Mouse (Mus musculus): ENCODE data around the gene Prkn. TPM values are rescaled to one million over a fixed set of nuclear protein-coding genes. Genes with fewer than 3 reads are reported as not detected.

Gene Prkn
- polyA plus RNA-seq, 1 experiment: 21.7 TPM

DNA sequence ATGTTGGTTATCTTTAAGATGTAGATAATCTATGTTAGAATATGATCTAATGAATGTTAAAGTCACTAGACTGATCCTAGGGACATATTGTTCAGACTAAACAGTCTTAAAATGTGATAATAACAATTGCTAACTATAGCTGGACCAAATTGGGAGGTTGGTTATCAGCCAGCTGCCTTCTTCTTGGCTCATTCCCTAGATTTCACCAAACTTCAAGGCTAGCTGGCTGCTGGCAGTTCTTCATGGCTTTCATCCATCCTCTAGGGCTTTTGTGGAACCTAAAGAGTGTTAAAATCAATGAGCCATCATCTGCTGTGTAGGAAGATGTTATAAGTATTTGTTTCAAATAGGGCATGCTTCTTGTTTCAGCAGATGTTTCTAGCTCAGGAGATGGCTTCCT is 431.7 kb downstream of the Prkn start:
- TF ChIP-seq CTCF (IDR thresholded peaks at IDR 0.05; ENCODE audit: extremely low read depth, insufficient read depth, low read length) (no peak), POLR2A (IDR thresholded peaks at IDR 0.05; ENCODE audit: extremely low read depth, insufficient read depth, low read length) (no peak)
- Histone ChIP-seq H3K27ac (ENCODE audit: insufficient read depth, low read length) (no peak overlapping the region), H3K4me3 (ENCODE audit: insufficient read depth, low read length) (no peak overlapping the region), H3K4me1 (ENCODE audit: control insufficient read depth, insufficient read depth, low read length) (0 out of 2 replicates have a peak, but pooled peaks cover 2% of the 10 kb centered on the region)

- Histone ChIP-seq H3K4me1 (ENCODE audit: control insufficient read depth, insufficient read depth, low read length) (no peaks in the 10 kb centered on the region), H3K27ac (ENCODE audit: insufficient read depth, low read length) (no peak overlapping the region), H3K4me3 (ENCODE audit: insufficient read depth, low read length) (no peak overlapping the region)
- TF ChIP-seq POLR2A (IDR thresholded peaks at IDR 0.05; ENCODE audit: extremely low read depth, insufficient read depth, low read length): no peak
Measured at GRCm38 (mm10) chr17:11284246-11284645, 444.1 kb downstream of the Prkn start.

- TF ChIP-seq POLR2A (IDR thresholded peaks at IDR 0.05; ENCODE audit: extremely low read depth, insufficient read depth, low read length) (no peak), CTCF (IDR thresholded peaks at IDR 0.05; ENCODE audit: extremely low read depth, insufficient read depth, low read length) (no peak)
- Histone ChIP-seq H3K27ac (ENCODE audit: insufficient read depth, low read length) (no peak overlapping the region), H3K4me3 (ENCODE audit: insufficient read depth, low read length) (no peak overlapping the region), H3K4me1 (ENCODE audit: control insufficient read depth, insufficient read depth, low read length) (no peaks in the 10 kb centered on the region)
Measured at GRCm38 (mm10) chr17:11290183-11290582, 450.0 kb downstream of the Prkn start.

GRCm38 (mm10) chr17:11303116-11303515 is 462.9 kb downstream of the Prkn start:
- Histone ChIP-seq H3K4me1 (ENCODE audit: control insufficient read depth, insufficient read depth, low read length) (peaks cover 2% of the 10 kb centered on the region; the same call in 1 of the 2 replicates), H3K27ac (ENCODE audit: insufficient read depth, low read length) (no peak overlapping the region), H3K4me3 (ENCODE audit: insufficient read depth, low read length) (no peak overlapping the region)
- no peak for TF ChIP-seq POLR2A (IDR thresholded peaks at IDR 0.05; ENCODE audit: extremely low read depth, insufficient read depth, low read length)
- no peak for TF ChIP-seq CTCF (IDR thresholded peaks at IDR 0.05; ENCODE audit: extremely low read depth, insufficient read depth, low read length)

GRCm38 (mm10) chr17:11309843-11310242 is 469.7 kb downstream of the Prkn start:
- TF ChIP-seq CTCF (IDR thresholded peaks at IDR 0.05; ENCODE audit: extremely low read depth, insufficient read depth, low read length) (no peak), POLR2A (IDR thresholded peaks at IDR 0.05; ENCODE audit: extremely low read depth, insufficient read depth, low read length) (no peak)
- Histone ChIP-seq H3K4me1 (ENCODE audit: control insufficient read depth, insufficient read depth, low read length) (no peaks in the 10 kb centered on the region), H3K4me3 (ENCODE audit: insufficient read depth, low read length) (no peak overlapping the region), H3K27ac (ENCODE audit: insufficient read depth, low read length) (no peak overlapping the region)

DNA sequence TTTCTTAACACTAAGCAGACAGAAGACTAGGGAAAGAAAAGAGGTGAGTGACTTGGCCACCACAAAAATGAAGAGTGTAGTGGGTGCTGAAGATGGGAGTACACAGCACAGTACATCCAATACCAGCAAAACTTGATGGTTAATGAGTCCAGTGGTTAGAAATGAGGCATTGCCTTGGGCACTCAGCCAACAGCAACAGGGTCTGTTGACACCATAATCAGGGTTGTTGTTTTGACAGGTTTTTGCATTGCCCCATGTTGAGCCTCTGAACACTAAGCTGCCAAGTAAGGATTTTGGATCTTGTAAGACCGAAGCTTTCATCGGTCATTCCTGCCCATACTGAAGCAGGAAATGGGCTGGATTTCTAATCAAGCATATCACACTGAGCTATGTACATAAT is 474.0 kb downstream of the Prkn start:
- no peak overlapping the region for H3K27ac ChIP-seq (ENCODE audit: insufficient read depth, low read length)
- TF ChIP-seq CTCF (IDR thresholded peaks at IDR 0.05; ENCODE audit: extremely low read depth, insufficient read depth, low read length) (no peak), POLR2A (IDR thresholded peaks at IDR 0.05; ENCODE audit: extremely low read depth, insufficient read depth, low read length) (no peak)
- no peak overlapping the region for H3K4me3 ChIP-seq (ENCODE audit: insufficient read depth, low read length)
- no peaks in the 10 kb centered on the region; the same call in 1 of the 2 replicates for H3K4me1 ChIP-seq (ENCODE audit: control insufficient read depth, insufficient read depth, low read length)

- Histone ChIP-seq H3K27ac (ENCODE audit: insufficient read depth, low read length) (no peak overlapping the region), H3K4me1 (ENCODE audit: control insufficient read depth, insufficient read depth, low read length) (no peaks in the 10 kb centered on the region; the same call in 1 of the 2 replicates), H3K4me3 (ENCODE audit: insufficient read depth, low read length) (no peak overlapping the region)
- TF ChIP-seq CTCF (IDR thresholded peaks at IDR 0.05; ENCODE audit: extremely low read depth, insufficient read depth, low read length) (no peak), POLR2A (IDR thresholded peaks at IDR 0.05; ENCODE audit: extremely low read depth, insufficient read depth, low read length) (no peak)
Measured at GRCm38 (mm10) chr17:11315675-11316074, 475.5 kb downstream of the Prkn start.

DNA sequence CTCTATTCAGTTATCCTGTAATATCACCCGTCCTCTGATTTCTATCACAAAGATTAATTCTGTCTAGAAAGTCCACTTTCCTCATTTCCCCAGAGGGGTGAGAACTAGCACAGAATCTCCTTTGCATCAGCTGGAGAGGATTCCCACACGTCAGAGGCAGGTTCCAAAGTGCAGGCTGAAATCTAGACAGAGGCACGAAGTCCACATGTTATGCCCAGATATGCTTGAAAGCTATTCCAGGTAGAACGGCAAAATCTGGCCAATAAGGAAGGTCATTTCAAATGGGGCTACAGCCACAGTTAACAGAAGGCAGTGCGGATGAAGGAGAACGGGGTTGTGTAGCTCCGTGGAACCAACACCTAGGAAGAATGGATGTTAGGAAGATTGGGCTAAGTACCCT is 478.8 kb downstream of the Prkn start:
- no peak overlapping the region for H3K4me3 ChIP-seq (ENCODE audit: insufficient read depth, low read length)
- H3K4me1 ChIP-seq (ENCODE audit: control insufficient read depth, insufficient read depth, low read length): no peaks in the 10 kb centered on the region; the same call in 1 of the 2 replicates
- no peak for TF ChIP-seq CTCF (IDR thresholded peaks at IDR 0.05; ENCODE audit: extremely low read depth, insufficient read depth, low read length)
- TF ChIP-seq POLR2A (IDR thresholded peaks at IDR 0.05; ENCODE audit: extremely low read depth, insufficient read depth, low read length): no peak
- H3K27ac ChIP-seq (ENCODE audit: insufficient read depth, low read length): no peak overlapping the region

DNA sequence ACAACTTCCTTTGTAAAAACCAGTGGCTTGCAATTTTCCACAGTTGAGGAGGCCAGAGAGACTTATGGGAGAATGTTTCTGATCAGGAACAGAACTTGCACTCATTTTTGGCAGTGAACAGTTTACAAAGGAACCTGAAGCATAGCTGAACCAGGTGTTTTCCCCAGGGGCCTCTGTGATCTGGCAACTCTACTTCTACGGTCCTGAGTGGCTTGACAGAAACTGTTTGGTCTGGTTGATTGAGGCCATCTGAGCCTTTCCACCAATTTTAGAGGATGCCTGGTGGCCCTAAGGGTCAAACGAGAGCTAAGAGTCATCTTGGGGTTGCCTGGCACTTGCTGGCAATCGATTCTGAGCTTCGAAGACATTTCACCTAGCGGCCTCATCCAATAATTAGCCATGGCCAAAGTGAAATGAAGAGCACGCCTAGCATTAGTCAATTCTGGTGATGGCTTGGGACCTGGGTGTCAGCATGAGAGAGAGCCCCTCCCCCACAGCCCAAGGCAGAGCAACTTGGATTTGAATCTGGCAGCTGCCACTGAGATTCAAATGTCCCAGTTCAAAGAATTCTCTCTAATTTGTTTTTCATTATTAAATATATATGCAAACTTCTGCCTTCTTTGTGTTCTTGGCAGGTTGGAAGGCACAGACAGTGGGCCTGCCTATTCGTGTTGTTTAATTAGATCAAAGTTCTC is 479.6 kb downstream of the Prkn start:
- H3K4me3 ChIP-seq (ENCODE audit: insufficient read depth, low read length): no peak overlapping the region
- H3K27ac ChIP-seq (ENCODE audit: insufficient read depth, low read length): no peak overlapping the region
- TF ChIP-seq CTCF (IDR thresholded peaks at IDR 0.05; ENCODE audit: extremely low read depth, insufficient read depth, low read length) (no peak), POLR2A (IDR thresholded peaks at IDR 0.05; ENCODE audit: extremely low read depth, insufficient read depth, low read length) (no peak)
- H3K4me1 ChIP-seq (ENCODE audit: control insufficient read depth, insufficient read depth, low read length): no peaks in the 10 kb centered on the region; the same call in 1 of the 2 replicates

DNA sequence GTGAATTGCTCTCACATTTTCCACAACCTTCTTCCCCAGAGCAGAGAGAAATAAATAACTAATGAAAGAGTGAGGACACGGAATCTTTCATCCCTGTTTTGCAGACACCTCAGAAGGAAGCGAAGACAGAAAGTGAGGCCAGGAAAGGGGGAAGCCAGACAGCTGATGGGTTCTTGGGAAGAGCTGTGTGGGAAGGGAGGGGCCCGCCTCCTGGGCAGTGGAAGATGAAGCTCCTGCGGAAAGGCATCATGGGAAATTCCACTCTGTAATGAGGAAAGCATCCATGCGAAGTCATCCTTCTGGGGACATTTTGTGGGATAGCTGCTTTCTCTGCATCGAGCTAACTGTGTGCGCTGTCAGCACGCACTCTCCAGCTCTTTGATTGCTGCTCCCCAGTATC is 491.9 kb downstream of the Prkn start:
- H3K4me1 ChIP-seq (ENCODE audit: control insufficient read depth, insufficient read depth, low read length): 0 out of 2 replicates have a peak, but pooled peaks cover 2% of the 10 kb centered on the region
- no peak overlapping the region for H3K27ac ChIP-seq (ENCODE audit: insufficient read depth, low read length)
- H3K4me3 ChIP-seq (ENCODE audit: insufficient read depth, low read length): no peak overlapping the region
- TF ChIP-seq CTCF (IDR thresholded peaks at IDR 0.05; ENCODE audit: extremely low read depth, insufficient read depth, low read length) (no peak), POLR2A (IDR thresholded peaks at IDR 0.05; ENCODE audit: extremely low read depth, insufficient read depth, low read length) (no peak)
